Mouse (Mus musculus) left cerebral cortex, postnatal 36 days (tissue): ENCODE data around the gene Aoah. TPM values are rescaled to one million over a fixed set of nuclear protein-coding genes. Genes with fewer than 3 reads are reported as not detected.

Experiments
- DNase-seq, 2 experiments: peaks; one replicate each; pipeline ENCODE4 v3.0.0; 2021 to 2022; ENCODE audit warnings: low spot score in 2 of 2, mixed read lengths in 1 of 2
- intact Hi-C: fragments of 180-260 bp; cut with DNase I; formaldehyde crosslinking; loops from one replicate; pipeline ENCODE4 v1.15.1; 2025
- total RNA-seq, 2 experiments: library from RNA; stranded (reverse); gene quantifications; 2 replicates each; pipeline ENCODE4 v1.2.3; 2021

Aoah gene
- total RNA-seq, result under 1 TPM; 0.25 to 0.39 TPM

GRCm38 (mm10) chr13:20793901-20794300 is at the start of gene Aoah:
Gene Aoah (plus strand): TSS chr13:20794113.
- no peak for DNase-seq
- intact Hi-C loops, result no loop called here

DNA sequence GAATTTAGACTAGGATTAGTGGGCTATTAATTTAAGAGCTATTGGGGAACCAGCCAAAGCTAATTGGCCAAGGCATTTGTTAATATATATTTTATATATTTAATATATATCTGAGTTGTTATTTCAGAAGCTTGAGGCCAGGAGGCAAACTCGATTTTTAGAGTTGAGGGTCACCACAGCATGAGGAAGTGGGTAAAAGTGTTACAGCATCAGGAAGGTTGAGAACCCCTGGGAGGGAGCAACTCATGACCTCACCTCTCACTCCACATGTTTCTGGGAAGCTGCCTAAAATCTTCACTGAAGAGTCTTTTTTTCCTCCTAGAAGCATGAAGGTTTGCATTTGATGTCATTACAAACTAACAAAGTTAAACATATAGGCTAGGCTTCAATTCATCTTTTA is 39.1 kb upstream of the Aoah start:
- intact Hi-C loops, result no loop called here
- DNase-seq, result no peak

- intact Hi-C loops, result no loop called here
- no peak for DNase-seq
These were observed 10.3 kb upstream of the Aoah start for GRCm38 (mm10) chr13:20783648-20784047.

GRCm38 (mm10) chr13:20784060-20784459 is 9.9 kb upstream of the Aoah start:
- intact Hi-C loops, result no loop called here

GRCm38 (mm10) chr13:20785960-20786359 is 8.0 kb upstream of the Aoah start:
- DNase-seq, result no peak
- intact Hi-C loops, result no loop called here

More at GRCm38 (mm10) chr13:20784060-20784459, 9.9 kb upstream of the Aoah start:
- no peak for DNase-seq

- no peak for DNase-seq
- intact Hi-C loops, result no loop called here
These were observed 7.1 kb upstream of the Aoah start for GRCm38 (mm10) chr13:20786825-20787245.

GRCm38 (mm10) chr13:20787952-20788351 is 6.0 kb upstream of the Aoah start:
- DNase-seq, result no peak
- intact Hi-C loops, result no loop called here

GRCm38 (mm10) chr13:20796651-20797050 is 2.7 kb downstream of the Aoah start:
- intact Hi-C loops, result no loop called here
- DNase-seq, result no peak

GRCm38 (mm10) chr13:20798536-20798935 is 4.6 kb downstream of the Aoah start:
- no peak for DNase-seq
- intact Hi-C loops, result no loop called here

GRCm38 (mm10) chr13:20799772-20800171 is 5.9 kb downstream of the Aoah start:
- intact Hi-C loops, result no loop called here
- no peak for DNase-seq

DNA sequence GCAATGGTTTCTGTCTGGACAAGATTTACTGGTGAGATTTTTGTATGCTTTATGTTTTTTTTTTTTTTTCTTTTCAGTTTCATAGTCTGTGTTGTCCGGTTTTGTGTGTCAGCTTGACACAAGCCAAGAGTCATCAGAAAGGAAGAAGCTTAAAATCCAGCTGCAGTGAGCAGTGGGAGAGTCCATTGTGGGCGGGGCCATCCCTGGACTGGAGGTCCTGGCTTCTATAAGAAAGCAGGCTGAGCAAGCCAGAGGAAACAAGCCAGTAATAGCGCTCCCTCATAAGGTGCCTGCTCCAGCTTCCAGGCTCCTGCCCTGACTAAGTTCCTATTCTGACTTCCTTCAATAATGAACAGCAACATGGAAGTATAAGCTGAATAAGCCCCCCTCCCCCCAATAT is 6.7 kb downstream of the Aoah start:
- no peak for DNase-seq
- intact Hi-C loops, result no loop called here

GRCm38 (mm10) chr13:20811782-20812406 is 18.0 kb downstream of the Aoah start:
- DNase-seq, result no peak
- intact Hi-C loops, result no loop called here

- no peak for DNase-seq
- intact Hi-C loops, result no loop called here
These were observed 22.5 kb downstream of the Aoah start for GRCm38 (mm10) chr13:20816385-20816784.

DNA sequence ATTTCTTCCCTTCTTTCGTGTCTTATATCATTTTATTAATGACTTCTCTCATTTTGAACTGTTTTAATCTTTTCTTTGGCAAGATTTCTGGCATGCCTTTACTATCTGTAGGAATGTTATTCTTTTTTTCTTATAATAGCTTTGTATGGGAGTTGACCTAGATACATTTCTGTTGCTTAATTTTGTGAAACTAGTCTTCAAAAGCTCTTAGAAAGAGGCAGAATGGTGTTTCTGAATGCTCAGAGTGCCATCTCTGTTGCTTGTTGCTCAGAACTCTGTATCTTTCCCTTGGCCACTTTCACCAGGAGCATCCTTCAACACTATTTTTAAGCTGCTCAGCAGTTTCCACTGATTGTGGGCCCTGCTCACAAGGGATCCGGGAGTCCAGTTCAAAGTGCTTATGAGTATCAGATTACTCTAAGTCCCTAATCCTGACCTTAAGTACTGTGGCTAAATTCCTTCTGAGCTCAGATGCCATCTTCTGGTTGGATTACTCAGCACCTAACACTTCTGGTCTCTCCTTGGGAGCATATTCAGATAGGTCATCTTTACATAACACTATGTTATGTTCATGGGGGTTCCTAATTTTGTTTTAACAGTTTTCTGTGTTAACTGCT is 26.9 kb downstream of the Aoah start:
- DNase-seq, result no peak
- intact Hi-C loops, result loop anchor here (10.0 kb wide), 1 partner anchor 496 kb away; no protein-coding TSS in a partner anchor

DNA sequence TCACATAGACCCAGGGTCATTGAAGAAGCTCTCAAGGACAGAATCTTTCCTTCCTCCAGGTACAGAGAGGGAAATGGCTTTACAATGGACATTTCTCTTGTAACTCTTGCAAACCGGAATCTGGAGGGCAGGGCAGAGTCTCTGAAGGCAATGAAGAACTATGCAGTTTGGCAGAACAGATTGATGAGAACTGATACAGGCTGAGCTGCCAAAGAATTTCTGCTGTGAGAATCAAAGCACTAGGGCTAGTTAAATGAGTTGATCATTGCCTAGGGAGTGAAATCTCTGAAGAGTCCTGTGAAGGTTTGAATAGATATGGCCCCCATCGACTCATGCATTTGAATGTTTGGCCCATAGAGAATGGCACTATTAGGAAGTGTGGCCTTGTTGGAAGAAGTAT is 34.8 kb downstream of the Aoah start:
- no peak for DNase-seq
- intact Hi-C loops, result loop anchor here (10.0 kb wide), 1 partner anchor 504 kb away; no protein-coding TSS in a partner anchor

GRCm38 (mm10) chr13:20829181-20829900 is 35.4 kb downstream of the Aoah start:
- no peak for DNase-seq
- intact Hi-C loops, result loop anchor here (10.0 kb wide), 1 partner anchor 505 kb away; no protein-coding TSS in a partner anchor

DNA sequence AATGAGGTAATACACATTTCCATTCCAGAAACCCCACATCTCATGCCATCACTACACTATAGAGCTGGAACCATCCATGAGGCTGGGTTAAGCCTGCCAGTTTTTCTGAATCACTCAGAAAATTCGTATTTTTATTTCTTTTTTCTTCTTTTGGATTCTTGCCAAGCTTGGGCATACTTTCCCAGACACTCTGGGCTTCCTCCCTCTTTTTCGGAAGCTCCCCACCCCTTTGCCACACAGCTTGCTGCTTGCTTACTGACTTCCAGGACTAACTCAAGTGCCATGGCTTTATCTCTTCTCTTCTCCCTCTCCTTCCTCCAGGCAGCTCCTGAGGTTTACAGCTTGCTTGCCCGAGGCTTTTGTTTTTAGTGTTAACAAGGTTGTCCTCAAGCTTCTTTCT is 62.0 kb downstream of the Aoah start:
- intact Hi-C loops, result no loop called here
- DNase-seq, result no peak

DNA sequence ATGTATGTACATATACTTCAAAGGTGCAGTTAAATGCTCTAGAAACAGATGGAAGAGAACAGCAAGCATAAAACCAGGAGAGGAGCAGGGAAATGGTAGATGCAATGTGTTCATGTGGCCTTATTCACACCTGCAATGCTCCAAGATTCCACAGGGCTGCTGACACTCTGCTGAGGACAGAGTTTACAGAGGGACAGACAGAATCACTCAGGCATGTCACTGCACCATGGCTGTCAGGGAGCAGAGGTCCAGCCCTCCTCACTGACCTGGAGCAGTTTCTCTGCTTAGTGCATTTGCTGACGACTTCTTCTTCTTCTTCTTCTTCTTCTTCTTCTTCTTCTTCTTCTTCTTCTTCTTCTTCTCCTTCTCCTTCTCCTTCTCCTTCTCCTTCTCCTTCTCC is 105.5 kb downstream of the Aoah start:
- no peak for DNase-seq
- intact Hi-C loops, result no loop called here

DNA sequence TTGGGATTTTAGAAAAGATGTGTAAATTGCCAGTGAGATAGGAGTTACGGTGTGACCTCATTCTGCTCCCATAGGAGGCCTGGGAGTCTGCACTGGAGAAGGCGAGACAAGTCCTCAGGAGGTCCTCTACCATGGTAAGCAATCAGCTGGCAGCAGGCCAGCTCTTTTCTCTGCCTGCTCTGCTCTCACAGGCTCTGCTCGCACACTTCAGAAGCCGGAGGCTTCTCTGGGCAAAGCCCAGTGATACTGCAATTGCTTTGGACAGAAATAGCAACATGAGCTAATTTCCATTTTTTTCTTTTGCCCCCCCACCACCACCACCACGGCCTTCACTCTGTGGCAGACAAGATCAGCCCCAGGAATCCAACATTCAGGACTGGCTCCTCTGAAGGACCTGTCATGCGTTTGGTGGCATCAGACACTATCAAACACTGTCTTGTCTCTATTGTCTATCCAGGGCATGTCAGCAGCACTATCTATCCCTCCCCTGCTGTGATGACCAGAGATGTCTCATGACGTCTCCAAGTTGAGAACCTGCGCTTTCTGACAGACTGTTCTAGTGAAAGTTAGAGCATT is 106.6 kb downstream of the Aoah start:
- no peak for DNase-seq
- intact Hi-C loops, result loop anchor here (10.0 kb wide), 1 partner anchor 166 kb away; no protein-coding TSS in a partner anchor

GRCm38 (mm10) chr13:20900972-20901457 is 107.1 kb downstream of the Aoah start:
- DNase-seq, result no peak
- intact Hi-C loops, result loop anchor here (10.0 kb wide), 1 partner anchor 166 kb away; no protein-coding TSS in a partner anchor
